Mouse (Mus musculus) forebrain, embryonic 11.5 days (tissue): ENCODE results near the gene Sfpq. TPM values are rescaled to one million over a fixed set of nuclear protein-coding genes. Genes with fewer than 3 reads are reported as not detected.

Experiments used
- ATAC-seq: fragments of 200-750 bp; cut with Nextera tagmentation; replicated peaks from 2 replicates; pipeline ENCODE4 v1.8.0; 2017; ENCODE audit warnings: moderate TSS enrichment; ENCODE audit not compliant: low FRiP score
- DNase-seq: peaks from one replicate; pipeline ENCODE4 v3.0.0-alpha.2; 2017; ENCODE audit warnings: low spot score
- H3K27ac ChIP-seq: fragments of 300-500 bp; sonication (generic); 2 replicates; pipeline ENCODE4 v1.5.1; 2014; ENCODE audit warnings: low read depth, low read length
- H3K27me3 ChIP-seq: fragments of 300-500 bp; sonication (generic); 2 replicates; pipeline ENCODE4 v1.6.1; 2014; ENCODE audit warnings: mild to moderate bottlenecking, low read length, mixed read lengths; ENCODE audit not compliant: control insufficient read depth, insufficient read depth
- H3K36me3 ChIP-seq: fragments of 300-500 bp; sonication (generic); 2 replicates; pipeline ENCODE4 v1.6.1; 2014; ENCODE audit warnings: mild to moderate bottlenecking, low read length, moderate library complexity, mixed read lengths; ENCODE audit not compliant: control insufficient read depth, insufficient read depth
- H3K4me1 ChIP-seq: fragments of 300-500 bp; sonication (generic); replicated peaks from 2 replicates; pipeline ENCODE4 v1.6.1; 2014; ENCODE audit warnings: low read length, mixed read lengths; ENCODE audit not compliant: control insufficient read depth, insufficient read depth
- H3K4me2 ChIP-seq: fragments of 300-500 bp; sonication (generic); 2 replicates; pipeline ENCODE4 v1.6.1; 2014; ENCODE audit warnings: low read depth, mild to moderate bottlenecking, low read length, moderate library complexity, mixed read lengths; ENCODE audit not compliant: severe bottlenecking
- H3K4me3 ChIP-seq: fragments of 300-500 bp; sonication (generic); 2 replicates; pipeline ENCODE4 v1.5.1; 2014; ENCODE audit warnings: low read depth, low read length
- H3K9ac ChIP-seq: fragments of 300-500 bp; sonication (generic); 2 replicates; pipeline ENCODE4 v1.6.1; 2014; ENCODE audit warnings: low read length
- H3K9me3 ChIP-seq: fragments of 300-500 bp; sonication (generic); 2 replicates; pipeline ENCODE4 v1.6.1; 2016; ENCODE audit warnings: low read length, mixed read lengths; ENCODE audit not compliant: control insufficient read depth
- WGBS: fragments of 180-500 bp; shearing (Covaris S2); extraction: QIAGEN DNeasy Blood & Tissue Kit; methylation state at CpG from one replicate; pipeline ENCODE4 v1.1.7; 2014; 5-methylcytosine and 5-hydroxymethylcytosine counted together
- polyA plus RNA-seq: library from polyadenylated mRNA; unstranded; fragments of >200 nt; fragmentation: Nextera tagmentation; extraction: Ambion mirVana; gene quantifications from 2 replicates; pipeline ENCODE4 v1.2.1, GENCODE M21; 2014

The Sfpq gene
- polyA plus RNA-seq, 1 experiment from 2014 or later = 170 TPM

- Histone ChIP-seq H3K36me3 (peaks cover 9% of the 10 kb centered on the region; the same call in 1 of the 2 replicates), H3K27ac (peak overlapping the region; percentile 95), H3K9ac (peak overlapping the region; percentile 100), H3K4me1 (peaks cover 7% of the 10 kb centered on the region; the same call in 1 of the 2 replicates), H3K4me2 (peak overlapping the region; percentile 88; the same call in 1 of the 2 replicates), H3K4me3 (peak overlapping the region; percentile 100), H3K9me3 (no peaks in the 10 kb centered on the region), H3K27me3 (no peaks in the 10 kb centered on the region)
- under 1% methylated on average over 53 of the region's 53 CpGs for WGBS
- DNase-seq (peak; percentile 94), ATAC-seq (peak; percentile 68)
These were observed 984 bp downstream of the Sfpq start for GRCm38 (mm10) chr4:127021989-127022626.

GRCm38 (mm10) chr4:127023201-127023600 is 2.1 kb downstream of the Sfpq start:
- H3K4me3 ChIP-seq = peak overlapping the region; percentile 100
- peaks cover 9% of the 10 kb centered on the region; the same call in 1 of the 2 replicates for H3K4me1 ChIP-seq
- WGBS = 5% methylated on average over 9 of the region's 9 CpGs
- ATAC-seq (no peak), DNase-seq (no peak)
- peak overlapping the region; percentile 100 for H3K9ac ChIP-seq
- H3K36me3 ChIP-seq = peaks cover 19% of the 10 kb centered on the region
- peak overlapping the region; percentile 88 for H3K4me2 ChIP-seq
- no peaks in the 10 kb centered on the region for H3K9me3 ChIP-seq
- no peak overlapping the region for H3K27ac ChIP-seq
- H3K27me3 ChIP-seq = no peaks in the 10 kb centered on the region

- 79% methylated on average over 1 of the region's 1 CpGs for WGBS
- Histone ChIP-seq H3K9ac (peak overlapping the region; percentile 29), H3K4me3 (peak overlapping the region; percentile 100), H3K27me3 (no peaks in the 10 kb centered on the region), H3K36me3 (peaks cover 22% of the 10 kb centered on the region), H3K9me3 (no peaks in the 10 kb centered on the region), H3K4me2 (peak overlapping the region; percentile 88), H3K27ac (no peak overlapping the region), H3K4me1 (peaks cover 9% of the 10 kb centered on the region; the same call in 1 of the 2 replicates)
- DNase-seq (no peak), ATAC-seq (no peak)
These were observed 3.1 kb downstream of the Sfpq start for GRCm38 (mm10) chr4:127024240-127024639.

GRCm38 (mm10) chr4:127026826-127027225 is 5.7 kb downstream of the Sfpq start:
- no peak for ATAC-seq
- peaks cover 32% of the 10 kb centered on the region for H3K36me3 ChIP-seq
- H3K9ac ChIP-seq = no peak overlapping the region
- no peaks in the 10 kb centered on the region for H3K27me3 ChIP-seq
- WGBS = 96% methylated on average over 4 of the region's 4 CpGs
- no peak overlapping the region for H3K27ac ChIP-seq
- H3K4me1 ChIP-seq = peaks cover 9% of the 10 kb centered on the region; the same call in 1 of the 2 replicates
- no peak for DNase-seq
- H3K4me3 ChIP-seq = no peak overlapping the region
- no peaks in the 10 kb centered on the region for H3K9me3 ChIP-seq
- H3K4me2 ChIP-seq = no peak overlapping the region

GRCm38 (mm10) chr4:127027228-127028190 is 6.4 kb downstream of the Sfpq start:
- Histone ChIP-seq H3K4me1 (peaks cover 9% of the 10 kb centered on the region; the same call in 1 of the 2 replicates), H3K36me3 (peaks cover 34% of the 10 kb centered on the region), H3K27ac (no peak overlapping the region), H3K9me3 (no peaks in the 10 kb centered on the region), H3K4me2 (no peak overlapping the region), H3K27me3 (no peaks in the 10 kb centered on the region), H3K4me3 (no peak overlapping the region), H3K9ac (no peak overlapping the region)
- no peak for ATAC-seq
- 81% methylated on average over 4 of the region's 4 CpGs for WGBS
- DNase-seq = no peak

GRCm38 (mm10) chr4:127037158-127037557 is 16.0 kb downstream of the Sfpq start:
- 91% methylated on average over 3 of the region's 3 CpGs for WGBS
- no peak for DNase-seq

GRCm38 (mm10) chr4:127037908-127038827 is 17.0 kb downstream of the Sfpq start:
- Histone ChIP-seq H3K27me3 (no peaks in the 10 kb centered on the region), H3K9me3 (no peaks in the 10 kb centered on the region), H3K9ac (no peak overlapping the region), H3K4me3 (no peak overlapping the region), H3K4me2 (no peak overlapping the region), H3K36me3 (peaks cover 25% of the 10 kb centered on the region), H3K4me1 (no peaks in the 10 kb centered on the region), H3K27ac (no peak overlapping the region)
- WGBS = 91% methylated on average over 8 of the region's 8 CpGs
- ATAC-seq = 0 out of 2 replicates have a peak, but pooled peaks have one; percentile 35
- DNase-seq = no peak

More at GRCm38 (mm10) chr4:127037158-127037557, 16.0 kb downstream of the Sfpq start:
- Histone ChIP-seq H3K4me1 (no peaks in the 10 kb centered on the region), H3K4me3 (no peak overlapping the region), H3K9me3 (no peaks in the 10 kb centered on the region), H3K27ac (no peak overlapping the region), H3K4me2 (no peak overlapping the region), H3K36me3 (peaks cover 30% of the 10 kb centered on the region), H3K27me3 (no peaks in the 10 kb centered on the region), H3K9ac (no peak overlapping the region)
- no peak for ATAC-seq
